10 mouse cellular contexts compared by ENCODE assay signal in the genomic region with DNA sequence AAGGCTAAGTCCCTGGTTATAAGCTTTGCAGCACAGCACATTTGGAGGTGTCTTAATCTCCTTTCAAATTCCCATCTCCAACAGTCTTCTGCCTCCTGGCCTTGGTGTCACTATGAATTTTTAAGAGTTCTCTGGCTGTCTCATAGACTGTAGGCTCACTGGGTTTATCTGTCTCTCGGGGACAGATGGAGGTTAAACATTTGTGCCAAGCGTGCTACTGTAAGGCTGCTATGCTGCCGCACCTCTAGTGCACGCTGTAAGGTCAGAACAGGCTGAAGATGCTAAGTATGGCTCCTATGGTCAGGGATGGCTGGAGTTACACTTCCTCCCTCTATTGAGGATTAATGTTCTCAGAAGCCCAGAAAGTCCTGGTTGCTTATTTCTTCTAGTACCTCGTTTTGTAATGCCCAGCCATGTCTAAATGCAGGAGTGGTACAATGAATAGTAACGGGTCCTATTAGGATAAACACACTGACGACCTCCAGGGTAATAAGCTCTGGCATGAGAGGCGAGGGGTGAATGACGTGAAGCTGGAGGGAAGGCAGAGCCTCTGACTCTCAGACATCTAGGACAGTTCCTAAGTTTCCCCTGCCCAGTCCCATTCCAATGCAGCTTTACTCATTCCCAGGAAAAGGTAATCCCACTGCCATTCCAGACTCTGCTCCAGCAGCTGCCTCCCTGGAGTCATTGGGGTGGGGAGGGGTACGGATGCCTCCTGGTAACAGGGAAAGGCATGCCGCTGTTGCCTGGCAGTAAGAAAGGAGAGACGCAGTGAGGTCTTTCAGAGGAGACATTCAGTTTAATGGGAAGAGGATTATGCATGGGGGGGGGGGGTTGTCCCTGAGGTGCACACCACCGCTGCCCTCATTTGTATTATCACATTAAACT. TPM values are rescaled to one million over a fixed set of nuclear protein-coding genes. Genes with fewer than 3 reads are reported as not detected.
DNase-seq lines count a peak whose midpoint lies in the region; ATAC-seq and TF ChIP-seq lines count a peak whose summit lies in the region.
"Had no signal": no experiment of that assay in that cellular context is flagged by ENCODE, and none has a peak within 500 bp of the region (broad histone marks: within the 10 kb centered on the region; RNA-seq: fewer than 3 reads in every experiment).

No protein-coding gene starts in this region.

- 0 out of 2 replicates have a peak, but pooled peaks have one; percentile 50 for ATAC-seq in cerebellum, adult (ENCODE audit: insufficient number of reproducible peaks, low FRiP score, low TSS enrichment)
- peak; percentile 83 for ATAC-seq in midbrain, embryonic 15.5 days (replicated peaks)

- H3K4me3 ChIP-seq in hindbrain, embryonic 10.5 days = peak overlapping the region; percentile 29
- no peak overlapping the region for H3K4me3 ChIP-seq in midbrain, embryonic 15.5 days

- TF ChIP-seq POLR2A in brain, embryonic 14.5 days (IDR thresholded peaks at IDR 0.05; ENCODE audit: borderline replicate concordance, extremely low read depth, insufficient read depth, insufficient read length, poor library complexity, severe bottlenecking) = no peak

- peak overlapping the region; percentile 81 for H3K27ac ChIP-seq in hindbrain, embryonic 10.5 days
- H3K27ac ChIP-seq in midbrain, embryonic 15.5 days = peak overlapping the region; percentile 75

- H3K9ac ChIP-seq in midbrain, embryonic 15.5 days = no peak overlapping the region

- H3K9me3 ChIP-seq in hindbrain, embryonic 10.5 days = no peaks in the 10 kb centered on the region
- no peaks in the 10 kb centered on the region for H3K9me3 ChIP-seq in midbrain, embryonic 15.5 days

- TF ChIP-seq CTCF in brain, embryonic 14.5 days (IDR thresholded peaks at IDR 0.05; ENCODE audit: borderline replicate concordance, extremely low read depth, insufficient read depth, insufficient read length) = no peak

- no peak for DNase-seq in cerebellum, adult 9-11 months
- DNase-seq in brain, embryonic 14.5 days (ENCODE audit: low read depth) = peak; percentile 74
- peak; percentile 28 for DNase-seq in hindbrain, embryonic 10.5 days (ENCODE audit: low spot score)
- no peak for DNase-seq in thymus, adult 18-20 months
- no peak for DNase-seq in frontal cortex, postnatal 25 days (ENCODE audit: low spot score in 2 of 2)
- DNase-seq in kidney, postnatal 25 days = no peak
- DNase-seq: cerebellum, adult 11-12 months; kidney, adult 8-10 months had no signal

- H3K27me3 ChIP-seq in hindbrain, embryonic 10.5 days (ENCODE audit: insufficient read depth, poor library complexity, severe bottlenecking) = no peaks in the 10 kb centered on the region
- H3K27me3 ChIP-seq in midbrain, embryonic 15.5 days (replicated peaks) = no peaks in the 10 kb centered on the region

- peak overlapping the region; percentile 31 for H3K4me2 ChIP-seq in midbrain, embryonic 15.5 days

- H3K4me1 ChIP-seq in hindbrain, embryonic 10.5 days (replicated peaks) = peaks cover 48% of the 10 kb centered on the region
- H3K4me1 ChIP-seq in midbrain, embryonic 15.5 days = peaks cover 44% of the 10 kb centered on the region

- 55% methylated on average over 13 of the region's 13 CpGs for WGBS in hindbrain, embryonic 10.5 days
- WGBS in midbrain, embryonic 15.5 days = 17% methylated on average over 13 of the region's 13 CpGs

- peaks cover 6% of the 10 kb centered on the region; the same call in 1 of the 2 replicates for H3K36me3 ChIP-seq in hindbrain, embryonic 10.5 days
- H3K36me3 ChIP-seq in midbrain, embryonic 15.5 days (replicated peaks) = no peaks in the 10 kb centered on the region

RNA-seq across cellular contexts. Expression of a gene that starts 43.3 kb away (rescaled TPM):
- 101 and 113 TPM in 2 replicates for polyA plus RNA-seq in brain, embryonic 14.5 days (2012; rRNA removed)
- 61.6 and 63.9 TPM in 2 replicates for polyA plus RNA-seq in hindbrain, embryonic 10.5 days (2016; fragmentation: Nextera tagmentation; extraction: Ambion mirVana)
- 51.9 and 55.8 TPM in 2 replicates for polyA plus RNA-seq in midbrain, embryonic 15.5 days (2015; fragmentation: Nextera tagmentation; extraction: Ambion mirVana)

Comparison
In these comparisons a context has a peak if more than half of its experiments do, and no peak if none do; other contexts are left out.
1. DNase-seq: peak in brain, embryonic 14.5 days (single experiment) and hindbrain, embryonic 10.5 days (single experiment); none in cerebellum, adult 9-11 months (single experiment), thymus, adult 18-20 months (0 of 2), frontal cortex, postnatal 25 days (0 of 2) and kidney, postnatal 25 days (0 of 2).